Mouse (Mus musculus): ENCODE results near the gene Dclk1.

The Dclk1 gene

GRCm38 (mm10) chr3:55333511-55333910, 91.3 kb downstream of the Dclk1 start:
- no peak for DNase-seq (ENCODE audit: low spot score in 2 of 2)

GRCm38 (mm10) chr3:55336895-55337294, 94.7 kb downstream of the Dclk1 start:
- DNase-seq (ENCODE audit: low spot score in 2 of 2) = no peak

- DNase-seq (ENCODE audit: low spot score in 2 of 2) = no peak
These were observed 95.5 kb downstream of the Dclk1 start for GRCm38 (mm10) chr3:55337671-55338070.

DNA sequence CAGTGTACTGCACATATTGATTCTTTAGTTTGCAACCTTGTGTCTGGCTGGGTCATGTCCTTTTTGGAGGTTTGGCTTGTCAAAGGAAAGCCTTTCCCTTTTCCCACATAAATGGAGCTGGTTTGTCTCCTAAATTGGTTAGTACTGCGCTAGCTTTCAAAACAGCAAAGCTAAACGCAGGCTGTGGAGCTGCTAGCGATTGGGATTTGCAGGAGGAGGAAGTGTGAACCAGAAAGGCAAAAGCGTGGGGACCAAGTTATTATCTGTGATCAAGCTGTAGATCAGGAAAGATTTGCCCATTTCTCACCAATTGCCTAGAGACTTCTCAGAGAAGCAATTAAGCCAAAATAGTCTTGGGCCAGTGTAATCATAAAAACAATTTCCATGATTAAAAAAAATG, 100.3 kb downstream of the Dclk1 start:
- no peak for DNase-seq (ENCODE audit: low spot score in 2 of 2)

GRCm38 (mm10) chr3:55347371-55348025, 105.3 kb downstream of the Dclk1 start:
- DNase-seq (ENCODE audit: low spot score in 2 of 2) = no peak

DNA sequence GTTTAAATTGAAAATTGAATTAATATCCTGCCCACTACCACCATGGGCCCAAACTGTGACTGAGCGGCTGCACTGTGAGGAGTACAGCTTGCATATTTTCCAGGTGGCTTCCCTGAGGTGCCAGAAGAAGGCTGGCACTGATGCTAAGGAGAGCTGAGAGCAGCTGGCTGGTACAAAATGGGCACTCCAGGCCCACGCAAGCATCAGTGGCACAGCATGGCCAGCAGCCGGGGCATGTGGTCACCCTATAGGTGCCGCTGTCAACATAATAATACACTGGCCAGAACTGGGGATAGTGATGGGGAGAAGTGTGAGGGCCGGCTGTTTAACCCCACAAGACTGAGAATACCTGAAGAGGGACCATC, 105.8 kb downstream of the Dclk1 start:
- no peak for DNase-seq (ENCODE audit: low spot score in 2 of 2)

DNA sequence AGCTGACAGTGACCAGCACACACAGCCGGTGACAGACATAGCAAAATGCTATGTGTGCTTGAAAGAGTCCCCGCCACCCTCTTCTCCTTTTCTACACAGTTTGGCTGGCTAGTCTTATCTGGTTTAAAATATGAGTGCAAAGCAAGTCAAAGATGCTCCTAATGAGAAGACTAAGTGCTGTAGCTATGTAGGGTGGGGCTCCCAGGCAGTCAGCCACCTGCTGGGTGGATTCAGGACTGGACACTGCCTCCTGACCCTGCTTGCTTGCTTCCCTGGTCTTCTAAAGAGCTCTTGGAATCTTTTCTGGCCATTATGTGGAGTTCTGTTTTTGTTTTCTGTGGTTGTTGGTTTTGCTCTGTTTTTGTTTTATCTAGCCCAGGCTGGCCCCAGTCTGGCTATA, 108.0 kb downstream of the Dclk1 start:
- DNase-seq (ENCODE audit: low spot score in 2 of 2) = no peak

DNA sequence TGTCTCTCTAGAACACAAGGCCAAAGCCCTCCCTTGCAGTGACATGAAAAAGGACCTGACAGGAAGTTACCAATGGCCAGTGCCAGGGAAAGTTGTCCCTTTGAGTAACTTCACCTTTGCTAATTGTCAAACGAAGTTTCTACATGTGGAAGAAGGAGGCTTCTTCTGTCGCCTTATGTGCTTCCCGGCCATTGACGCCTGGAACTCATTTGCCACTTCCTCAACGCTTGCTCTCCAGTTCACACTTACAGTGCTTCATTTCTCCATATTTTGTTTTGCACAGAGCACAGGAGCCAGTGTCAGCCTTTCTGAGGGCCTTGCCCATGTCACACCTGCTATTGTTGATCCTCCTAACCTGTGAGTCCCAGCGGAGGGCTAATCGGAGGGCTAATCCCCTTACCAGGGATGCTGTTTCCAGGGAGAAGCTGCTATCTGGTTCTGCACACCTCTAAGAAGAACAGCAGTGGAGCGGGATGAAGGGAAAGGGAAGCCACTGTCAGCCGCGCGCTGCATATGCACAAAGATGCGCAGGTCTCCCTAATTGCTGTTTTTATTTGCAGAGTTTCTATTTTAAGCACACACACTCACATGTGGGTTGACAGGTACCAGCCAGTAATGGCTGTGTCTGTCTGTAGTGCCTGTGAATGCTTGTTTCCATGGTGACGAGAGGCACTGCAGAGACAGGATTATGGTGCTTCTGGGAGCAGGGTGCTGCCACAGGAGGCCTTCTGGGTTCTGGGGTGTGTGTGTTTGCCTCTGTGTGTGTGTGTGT, 109.3 kb downstream of the Dclk1 start:
- no peak for DNase-seq (ENCODE audit: low spot score in 2 of 2)

DNA sequence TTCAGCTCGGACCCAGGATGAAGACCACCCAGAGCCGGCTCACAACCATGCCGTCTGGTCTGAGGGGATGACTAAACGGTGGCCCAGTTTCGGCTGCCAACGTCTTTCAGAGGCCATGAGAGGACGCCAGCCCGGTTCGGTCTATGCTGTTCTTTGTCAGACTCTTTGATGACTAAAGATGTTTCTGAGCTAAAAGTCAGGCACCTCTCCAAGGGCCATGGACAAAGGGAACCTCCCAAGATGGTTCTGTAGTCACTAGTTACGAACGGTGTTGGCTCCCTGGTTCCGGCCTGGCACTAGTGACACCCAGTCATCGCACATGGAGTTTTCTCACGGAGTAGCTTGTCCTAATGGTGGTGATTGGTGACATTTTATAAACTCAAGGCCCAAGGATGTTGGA, 110.4 kb downstream of the Dclk1 start:
- peak in 1 of 2 experiments; percentile 38 for DNase-seq (ENCODE audit: low spot score in 2 of 2)

GRCm38 (mm10) chr3:55353169-55353568, 111.0 kb downstream of the Dclk1 start:
- DNase-seq (ENCODE audit: low spot score in 2 of 2) = no peak

GRCm38 (mm10) chr3:55353909-55354511, 111.8 kb downstream of the Dclk1 start:
- peak in 1 of 2 experiments; percentile 51 for DNase-seq (ENCODE audit: low spot score in 2 of 2)

GRCm38 (mm10) chr3:55354765-55355164, 112.6 kb downstream of the Dclk1 start:
- peak in 1 of 2 experiments; percentile 63 for DNase-seq (ENCODE audit: low spot score in 2 of 2)

DNA sequence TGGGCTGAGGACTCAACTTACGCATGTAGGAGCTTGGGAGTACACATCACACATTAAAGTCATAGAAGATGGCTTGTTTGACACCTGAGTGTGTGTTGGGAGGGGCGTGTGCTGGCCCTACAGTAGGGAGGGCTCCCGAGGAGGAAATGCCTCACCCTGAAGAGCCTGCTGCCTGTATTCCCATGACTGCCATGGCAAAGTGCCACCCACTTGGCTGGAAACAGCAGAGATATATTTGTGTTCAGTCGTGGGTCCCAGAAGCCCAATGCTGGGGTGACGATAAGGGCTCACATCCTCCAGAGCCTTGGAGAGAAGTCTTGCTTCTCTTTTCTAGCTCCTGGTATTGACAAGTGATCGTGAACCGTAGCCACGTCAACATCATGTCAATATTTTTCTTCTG, 116.3 kb downstream of the Dclk1 start:
- DNase-seq (ENCODE audit: low spot score in 2 of 2) = no peak

GRCm38 (mm10) chr3:55360836-55361235, 118.7 kb downstream of the Dclk1 start:
- no peak for DNase-seq (ENCODE audit: low spot score in 2 of 2)

DNA sequence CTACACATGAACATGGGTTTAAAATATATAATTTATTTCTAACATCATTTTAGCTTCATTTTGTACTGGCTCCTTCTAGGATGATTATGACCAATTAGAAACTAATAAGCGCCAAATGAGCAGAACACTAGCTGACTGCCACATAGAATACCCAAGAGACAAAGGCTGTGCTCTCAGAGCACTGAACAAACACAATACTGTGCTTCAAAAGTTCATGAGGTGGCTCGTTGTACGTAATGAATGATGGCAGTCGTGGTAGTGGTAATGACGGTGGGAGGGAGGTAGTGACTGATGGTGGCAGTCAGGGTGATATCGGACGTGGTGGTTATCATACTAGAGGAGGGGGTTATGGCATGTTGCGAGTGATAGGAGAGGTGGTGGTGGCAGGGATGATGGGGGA, 125.0 kb downstream of the Dclk1 start:
- DNase-seq (ENCODE audit: low spot score in 2 of 2) = no peak

GRCm38 (mm10) chr3:55369156-55369555, 127.0 kb downstream of the Dclk1 start:
- no peak for DNase-seq (ENCODE audit: low spot score in 2 of 2)

DNA sequence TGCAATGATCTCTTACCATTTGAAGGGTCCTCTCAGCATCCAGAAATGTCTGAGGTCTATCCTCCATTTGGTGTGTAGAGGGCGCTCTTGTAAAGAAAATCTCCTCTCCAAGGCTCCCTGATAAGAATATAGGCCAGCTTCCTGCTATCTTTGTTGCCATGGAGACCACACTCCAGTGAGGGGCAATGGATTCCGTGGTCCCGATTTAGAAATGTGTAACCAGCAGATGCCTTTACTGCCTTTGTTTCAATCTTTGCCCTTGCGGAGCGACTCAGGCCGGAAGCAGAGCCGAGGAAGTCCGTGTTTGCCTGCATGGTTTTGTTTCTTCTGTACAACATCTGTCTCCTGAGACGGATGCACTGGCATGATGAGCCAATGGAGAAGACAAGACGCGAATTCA, 131.5 kb downstream of the Dclk1 start:
- peak in 1 of 2 experiments; percentile 60 for DNase-seq (ENCODE audit: low spot score in 2 of 2)

GRCm38 (mm10) chr3:55378591-55378990, 136.4 kb downstream of the Dclk1 start:
- no peak for DNase-seq (ENCODE audit: low spot score in 2 of 2)

- DNase-seq (ENCODE audit: low spot score in 2 of 2) = no peak
These were observed 138.3 kb downstream of the Dclk1 start for GRCm38 (mm10) chr3:55380471-55380870.

- no peak for DNase-seq (ENCODE audit: low spot score in 2 of 2)
These were observed 150.4 kb downstream of the Dclk1 start for GRCm38 (mm10) chr3:55392605-55393004.

DNA sequence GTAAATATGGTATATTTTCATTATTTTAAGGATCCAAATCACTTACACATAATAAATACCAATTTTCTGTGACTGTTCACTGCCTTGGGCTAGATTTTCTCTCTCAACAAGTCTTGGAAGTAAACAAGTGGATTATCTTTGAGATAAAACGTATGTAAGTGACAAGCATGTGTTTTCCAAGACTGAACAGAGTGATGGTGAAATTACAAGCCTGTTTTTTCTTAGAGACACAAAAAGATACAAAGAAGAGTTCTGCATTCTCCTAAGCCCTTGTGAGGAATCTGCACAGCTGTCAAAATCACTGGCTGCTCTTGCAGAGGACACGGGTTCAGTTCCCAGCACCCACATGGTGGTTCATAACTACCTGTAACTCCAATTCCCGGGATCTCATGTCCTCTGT, 151.4 kb downstream of the Dclk1 start:
- no peak for DNase-seq (ENCODE audit: low spot score in 2 of 2)

- DNase-seq (ENCODE audit: low spot score in 2 of 2) = no peak
These were observed 154.6 kb downstream of the Dclk1 start for GRCm38 (mm10) chr3:55396792-55397191.
